Mouse (Mus musculus): Measurements from ENCODE around the gene Dennd5a. TPM values are rescaled to one million over a fixed set of nuclear protein-coding genes. Genes with fewer than 3 reads are reported as not detected.

Dennd5a gene
- polyA plus RNA-seq, 1 experiment = 87.1 TPM

Other genes starting within 250 kb of the Dennd5a start
- 1.8 and 2.6 TPM in 2 replicates for gene BC051019, start 236.6 kb downstream of the Dennd5a start, polyA plus RNA-seq (2012; rRNA removed)
- gene Ascl3, start 228.7 kb downstream of the Dennd5a start, polyA plus RNA-seq (2012; rRNA removed) = 0.27 and 0.65 TPM in 2 replicates
- gene Tmem9b, start 207.6 kb downstream of the Dennd5a start, polyA plus RNA-seq (2012; rRNA removed) = 48.1 and 51.9 TPM in 2 replicates
- gene Nrip3, start 178.4 kb downstream of the Dennd5a start, polyA plus RNA-seq (2012; rRNA removed) = 0.09 and 0.11 TPM in 2 replicates
- gene Scube2, start 94.8 kb downstream of the Dennd5a start, polyA plus RNA-seq (2012; rRNA removed) = 0.23 and 0.43 TPM in 2 replicates
- 31.1 and 32.4 TPM in 2 replicates for gene Tmem41b, start 26.5 kb upstream of the Dennd5a start, polyA plus RNA-seq (2012; rRNA removed)
- 16.7 and 21.8 TPM in 2 replicates for gene Ipo7, start 57.8 kb upstream of the Dennd5a start, polyA plus RNA-seq (2012; rRNA removed)
- 8.8 and 11.8 TPM in 2 replicates for gene Zfp143, start 100.7 kb upstream of the Dennd5a start, polyA plus RNA-seq (2012; rRNA removed)
- 5.8 and 7.6 TPM in 2 replicates for gene Wee1, start 161.6 kb upstream of the Dennd5a start, polyA plus RNA-seq (2012; rRNA removed)